ENCODE assay signal across 8 mouse cellular contexts in genomic region chr2:38512308-38513182, GRCm38 (mm10). TPM values are rescaled to one million over a fixed set of nuclear protein-coding genes. Genes with fewer than 3 reads are reported as not detected.
DNase-seq lines count a peak whose midpoint lies in the region; ATAC-seq lines count a peak whose summit lies in the region.

No protein-coding gene starts in this region.

- peaks cover 24% of the 10 kb centered on the region for H3K4me1 ChIP-seq in liver, embryonic 16.5 days (ENCODE audit: control insufficient read depth, low read depth, low read length)

- no peaks in the 10 kb centered on the region for H3K9me3 ChIP-seq in liver, embryonic 16.5 days (replicated peaks; ENCODE audit: control insufficient read depth, low read length)

- DNase-seq in cerebellum, adult 18-20 months: peak; percentile 28 to 37
- DNase-seq in cerebellum, adult 11 months: no peak
- DNase-seq in adrenal gland, adult 8-10 months: peak; percentile 52
- DNase-seq in gastrocnemius, postnatal 14 days: peak; percentile 68
- DNase-seq in induced T-regulatory cell, adult 2 months (ENCODE audit: low read depth): peak; percentile 24
- DNase-seq in ovary, postnatal 14 days (ENCODE audit: low spot score): peak; percentile 42
- no peak for DNase-seq in layer of hippocampus, adult 8-10 months (ENCODE audit: low spot score in 2 of 2)

- intact Hi-C loops in gastrocnemius, postnatal 14 days (cut with DNase I; ENCODE audit: low total_unique reads): no loop called here

- peak overlapping the region; percentile 50 for H3K27ac ChIP-seq in liver, embryonic 16.5 days (ENCODE audit: low read length)

- peak overlapping the region; percentile 75 for H3K9ac ChIP-seq in liver, embryonic 16.5 days (ENCODE audit: low read depth, low read length)

- 27% methylated on average over 16 of the region's 16 CpGs for WGBS in liver, embryonic 16.5 days (ENCODE audit: insufficient replicate concordance)

- H3K27me3 ChIP-seq in liver, embryonic 16.5 days (ENCODE audit: control insufficient read depth, insufficient read depth, low read depth, low read length): peaks cover 21% of the 10 kb centered on the region

- peak overlapping the region; percentile 75 for H3K4me2 ChIP-seq in liver, embryonic 16.5 days (ENCODE audit: low read depth, low read length)

- H3K36me3 ChIP-seq in liver, embryonic 16.5 days (ENCODE audit: control insufficient read depth, insufficient read depth): no peaks in the 10 kb centered on the region

- peak; percentile 30; the same call in 1 of the 2 replicates for ATAC-seq in liver, embryonic 16.5 days (ENCODE audit: low read depth)

- H3K4me3 ChIP-seq in liver, embryonic 16.5 days (ENCODE audit: low read depth, low read length): peak overlapping the region; percentile 70

RNA-seq across cellular contexts. Expression of gene Nek6, which starts 1.1 kb away (rescaled TPM):
- 10 to 100 TPM in 3 of 4 experiments, 1 to 10 TPM in 1; 9.3 to 27.3 (median 18.6) TPM for total RNA-seq in adrenal gland, adult 8-10 months (2022)
- 10 to 100 TPM; 15.4 to 16.6 TPM for total RNA-seq in gastrocnemius, postnatal 14 days (2021)
- polyA plus RNA-seq in liver, embryonic 16.5 days (2015; fragmentation: Nextera tagmentation; extraction: Ambion mirVana): 43.5 and 47.6 TPM in 2 replicates
- 10 to 100 TPM; 34.1 to 54.9 (median 44.9) TPM for total RNA-seq in layer of hippocampus, adult 8-10 months (2022)

Comparison
In these comparisons a context has a peak if more than half of its experiments do, and no peak if none do; other contexts are left out.
1. DNase-seq: peak in cerebellum, adult 18-20 months (2 of 2), adrenal gland, adult 8-10 months (single experiment), gastrocnemius, postnatal 14 days (single experiment), induced T-regulatory cell, adult 2 months (single experiment) and ovary, postnatal 14 days (single experiment); none in cerebellum, adult 11 months (single experiment) and layer of hippocampus, adult 8-10 months (0 of 2).